Mouse (Mus musculus) E14TG2a.4 (cell line): ENCODE data around the gene Slc30a2.

Experiments used
- H3K27me3 ChIP-seq: 2 replicates; pipeline ENCODE4 v1.6.1; 2014; ENCODE audit warnings: low read length, control low read depth; ENCODE audit not compliant: insufficient read depth
- H3K36me3 ChIP-seq: 2 replicates; pipeline ENCODE4 v1.6.1; 2014; ENCODE audit warnings: low read length, control low read depth; ENCODE audit not compliant: insufficient read depth
- H3K4me1 ChIP-seq: replicated peaks from 2 replicates; pipeline ENCODE4 v1.6.1; 2014; ENCODE audit warnings: low read depth, low read length, control low read depth
- H3K4me3 ChIP-seq: replicated peaks from 2 replicates; pipeline ENCODE4 v1.5.1; 2014; ENCODE audit warnings: mild to moderate bottlenecking, low read length
- H3K9me3 ChIP-seq: 2 replicates; pipeline ENCODE4 v1.6.1; 2014; ENCODE audit warnings: low read length, control low read depth
- CTCF ChIP-seq: conservative IDR thresholded peaks from 2 replicates; pipeline ENCODE4 v1.5.1; 2014; ENCODE audit warnings: low read length
- NANOG ChIP-seq: IDR thresholded peaks from 2 replicates; pipeline ENCODE4 v1.6.1; 2014; ENCODE audit warnings: borderline replicate concordance, low read length, mixed read lengths
- POU5F1 ChIP-seq: IDR thresholded peaks from 2 replicates; pipeline ENCODE4 v1.6.1; 2014; ENCODE audit warnings: low read length, borderline replicate concordance

The Slc30a2 gene

GRCm38 (mm10) chr4:134306963-134307362, 36.0 kb upstream of the Slc30a2 start:
- H3K9me3 ChIP-seq = no peaks in the 10 kb centered on the region
- H3K4me3 ChIP-seq = no peak overlapping the region
- H3K4me1 ChIP-seq = peaks cover 43% of the 10 kb centered on the region
- H3K36me3 ChIP-seq = no peaks in the 10 kb centered on the region
- no peak for TF ChIP-seq NANOG
- TF ChIP-seq POU5F1 = no peak
- TF ChIP-seq CTCF = no peak
- H3K27me3 ChIP-seq = no peaks in the 10 kb centered on the region

GRCm38 (mm10) chr4:134307367-134308072, 35.5 kb upstream of the Slc30a2 start:
- Histone ChIP-seq H3K27me3 (no peaks in the 10 kb centered on the region), H3K4me1 (peaks cover 43% of the 10 kb centered on the region), H3K4me3 (no peak overlapping the region), H3K9me3 (no peaks in the 10 kb centered on the region), H3K36me3 (no peaks in the 10 kb centered on the region)
- no peak for TF ChIP-seq POU5F1
- no peak for TF ChIP-seq NANOG
- TF ChIP-seq CTCF = no peak

- peaks cover 60% of the 10 kb centered on the region for H3K4me1 ChIP-seq
- H3K9me3 ChIP-seq = no peaks in the 10 kb centered on the region
- H3K27me3 ChIP-seq = no peaks in the 10 kb centered on the region
- TF ChIP-seq NANOG (no peak), POU5F1 (no peak), CTCF (no peak)
- no peaks in the 10 kb centered on the region for H3K36me3 ChIP-seq
- no peak overlapping the region for H3K4me3 ChIP-seq
Observed at GRCm38 (mm10) chr4:134310106-134310505, 32.9 kb upstream of the Slc30a2 start.

GRCm38 (mm10) chr4:134310656-134311055, 32.3 kb upstream of the Slc30a2 start:
- no peak overlapping the region for H3K4me3 ChIP-seq
- H3K4me1 ChIP-seq = peaks cover 65% of the 10 kb centered on the region
- TF ChIP-seq POU5F1 (no peak), NANOG (no peak), CTCF (no peak)
- no peaks in the 10 kb centered on the region for H3K36me3 ChIP-seq
- H3K27me3 ChIP-seq = no peaks in the 10 kb centered on the region
- no peaks in the 10 kb centered on the region for H3K9me3 ChIP-seq

GRCm38 (mm10) chr4:134311784-134312183, 31.2 kb upstream of the Slc30a2 start:
- peaks cover 75% of the 10 kb centered on the region for H3K4me1 ChIP-seq
- H3K4me3 ChIP-seq = no peak overlapping the region
- no peaks in the 10 kb centered on the region for H3K27me3 ChIP-seq
- no peaks in the 10 kb centered on the region for H3K9me3 ChIP-seq
- TF ChIP-seq POU5F1 (no peak), CTCF (no peak), NANOG (no peak)
- H3K36me3 ChIP-seq = no peaks in the 10 kb centered on the region

- TF ChIP-seq NANOG (no peak), CTCF (no peak), POU5F1 (no peak)
- Histone ChIP-seq H3K36me3 (no peaks in the 10 kb centered on the region), H3K4me1 (peaks cover 71% of the 10 kb centered on the region), H3K9me3 (no peaks in the 10 kb centered on the region), H3K4me3 (no peak overlapping the region), H3K27me3 (no peaks in the 10 kb centered on the region)
Observed at GRCm38 (mm10) chr4:134312341-134312740, 30.6 kb upstream of the Slc30a2 start.

- TF ChIP-seq POU5F1 (no peak), CTCF (peak; percentile 85)
- no peaks in the 10 kb centered on the region for H3K9me3 ChIP-seq
- no peak overlapping the region for H3K4me3 ChIP-seq
- H3K36me3 ChIP-seq = no peaks in the 10 kb centered on the region
- H3K27me3 ChIP-seq = no peaks in the 10 kb centered on the region
- peaks cover 65% of the 10 kb centered on the region for H3K4me1 ChIP-seq
Observed at GRCm38 (mm10) chr4:134312901-134313300, 30.1 kb upstream of the Slc30a2 start.

- H3K4me1 ChIP-seq = peaks cover 69% of the 10 kb centered on the region
- TF ChIP-seq POU5F1 = no peak
- TF ChIP-seq CTCF = no peak
- no peak for TF ChIP-seq NANOG
- H3K27me3 ChIP-seq = no peaks in the 10 kb centered on the region
- peak overlapping the region; percentile 46; the same call in 1 of the 2 replicates for H3K4me3 ChIP-seq
- H3K9me3 ChIP-seq = no peaks in the 10 kb centered on the region
- H3K36me3 ChIP-seq = no peaks in the 10 kb centered on the region
Observed at GRCm38 (mm10) chr4:134314081-134314655, 28.8 kb upstream of the Slc30a2 start.

GRCm38 (mm10) chr4:134314876-134315275, 28.1 kb upstream of the Slc30a2 start, which contains the start of gene Trim63:
Gene Trim63 (plus strand): TSS chr4:134315120.
- Histone ChIP-seq H3K36me3 (no peaks in the 10 kb centered on the region; the same call in 1 of the 2 replicates), H3K4me1 (peaks cover 73% of the 10 kb centered on the region), H3K9me3 (no peaks in the 10 kb centered on the region), H3K27me3 (no peaks in the 10 kb centered on the region), H3K4me3 (peak within 1 kb of the TSS; percentile 67)
- TF ChIP-seq POU5F1 (no peak), NANOG (no peak), CTCF (no peak)
